ENCODE assay signal across 27 mouse cellular contexts in genomic region chr6:120042632-120043220, GRCm38 (mm10). TPM values are rescaled to one million over a fixed set of nuclear protein-coding genes. Genes with fewer than 3 reads are reported as not detected.
A peak's percentile ranks its signal among the peaks of the same experiment; 100 is the strongest.
DNase-seq lines count a peak whose midpoint lies in the region; ATAC-seq and TF ChIP-seq lines count a peak whose summit lies in the region.
"Had no signal": no experiment of that assay in that cellular context is flagged by ENCODE, and none has a peak within 500 bp of the region (broad histone marks: within the 10 kb centered on the region; RNA-seq: fewer than 3 reads in every experiment).

No protein-coding gene starts in this region.

- peaks cover 6% of the 10 kb centered on the region for H3K79me2 ChIP-seq in MEL (ENCODE audit: control insufficient read depth, insufficient read depth, low read length, poor library complexity)

- no peak for TF ChIP-seq POLR2A in MEL (IDR thresholded peaks at IDR 0.05; ENCODE audit: control insufficient read depth in 1 of 2, insufficient read depth in 1 of 2, low read depth in 1 of 2, low read length in 2 of 2, poor library complexity in 1 of 2)

- peaks cover 0 to 2% of the 10 kb centered on the region in 2 experiments; a peak in 2 of 4 replicates for H3K4me1 ChIP-seq in MEL (ENCODE audit: control insufficient read depth in 1 of 2, insufficient read depth in 2 of 2, low read length in 2 of 2)
- H3K4me1 ChIP-seq: heart, embryonic 10.5 days; hindbrain, embryonic 12.5 days had no signal

- no peaks in the 10 kb centered on the region for H3K9me3 ChIP-seq in MEL (replicated peaks; ENCODE audit: insufficient read depth, low read length)
- H3K9me3 ChIP-seq: heart, embryonic 10.5 days; hindbrain, embryonic 12.5 days had no signal

- no peak for TF ChIP-seq RAD21 in MEL (IDR thresholded peaks at IDR 0.05; ENCODE audit: low read depth, low read length)

- H3K27ac ChIP-seq in MEL (ENCODE audit: control insufficient read depth, low read depth, low read length) = no peak overlapping the region
- H3K27ac ChIP-seq in layer of hippocampus, adult 2 months = no peak overlapping the region
- H3K27ac ChIP-seq: heart, embryonic 10.5 days; hindbrain, embryonic 12.5 days had no signal

- H3K27me3 ChIP-seq in MEL (ENCODE audit: control insufficient read depth in 1 of 2, insufficient read depth in 2 of 2, low read length in 2 of 2) = no peaks in the 10 kb centered on the region
- H3K27me3 ChIP-seq: hindbrain, embryonic 12.5 days had no signal

- peaks cover 0 to 11% of the 10 kb centered on the region in 2 experiments; a peak in 2 of 4 replicates for H3K36me3 ChIP-seq in MEL (ENCODE audit: control insufficient read depth in 1 of 2, insufficient read depth in 2 of 2, low read length in 2 of 2)
- H3K36me3 ChIP-seq: heart, embryonic 10.5 days; hindbrain, embryonic 12.5 days had no signal

- peak; percentile 12 for DNase-seq in lung, postnatal 25 days (ENCODE audit: low spot score)
- DNase-seq in lung, postnatal 14 days = no peak
- peak; percentile 65 for DNase-seq in MEL (ENCODE audit: low read depth, low spot score)
- no peak for DNase-seq in layer of hippocampus, adult 2 months (ENCODE audit: low spot score in 2 of 2)
- no peak for DNase-seq in urinary bladder, postnatal 25 days (ENCODE audit: low spot score)
- DNase-seq in spleen, postnatal 14 days (ENCODE audit: low spot score in 2 of 2) = no peak
- DNase-seq: adrenal gland, adult 2 months; cerebellum, postnatal 14 days; embryo, embryonic 11 days; gastrocnemius, postnatal 25 days; kidney, adult 9 months; kidney, postnatal 25 days; left cerebral cortex, postnatal 4 days; lung, postnatal 4 days; right cerebral cortex, adult 18-20 months; thymus, adult 18-20 months had no signal

- TF ChIP-seq CTCF in MEL (IDR thresholded peaks at IDR 0.05 in 2 of 3, conservative IDR thresholded peaks at IDR 0.05 in 1 of 3; ENCODE audit: control insufficient read depth in 1 of 3, insufficient read depth in 1 of 3, low read depth in 2 of 3, low read length in 3 of 3, poor library complexity in 1 of 3, severe bottlenecking in 1 of 3) = no peak
- no peak for TF ChIP-seq CTCF in layer of hippocampus, adult 2 months (conservative IDR thresholded peaks at IDR 0.05)

- no peak overlapping the region for H3K9ac ChIP-seq in MEL (ENCODE audit: control insufficient read depth, low read depth, low read length, poor library complexity, severe bottlenecking)
- H3K9ac ChIP-seq: hindbrain, embryonic 12.5 days had no signal

- TF ChIP-seq EP300 in MEL (IDR thresholded peaks at IDR 0.05; ENCODE audit: low read depth in 1 of 2, low read length in 2 of 2) = peak in 1 of 2 experiments; percentile 53; a peak in 1 of 4 replicates

- H3K4me3 ChIP-seq in MEL (ENCODE audit: control insufficient read depth in 1 of 2, insufficient read depth in 1 of 2, low read depth in 2 of 2, low read length in 2 of 2) = no peak overlapping the region
- no peak overlapping the region for H3K4me3 ChIP-seq in layer of hippocampus, adult 2 months
- H3K4me3 ChIP-seq: heart, embryonic 10.5 days; hindbrain, embryonic 12.5 days had no signal

- peak; percentile 47 to 51 for ATAC-seq in hematopoietic stem cell, adult 5-6 weeks (replicated peaks in 1 of 2; ENCODE audit: insufficient read depth in 1 of 2, low FRiP score in 2 of 2, low TSS enrichment in 1 of 2, low read depth in 1 of 2, poor library complexity in 2 of 2, severe bottlenecking in 2 of 2)
- ATAC-seq: forebrain, embryonic 16.5 days; inflammation-experienced regulatory T-cells, adult 6 months had no signal

TF ChIP-seq in MEL, 35 proteins besides CTCF, POLR2A, EP300 and RAD21:
- TF ChIP-seq RCOR1 (IDR thresholded peaks at IDR 0.05; ENCODE audit: low read depth, low read length) (no peak), ZMIZ1 (IDR thresholded peaks at IDR 0.05; ENCODE audit: low read depth, low read length) (peak; percentile 65; the same call in 1 of the 2 replicates)

RNA-seq across cellular contexts. Expression of gene Wnk1, which starts 4.3 kb away (rescaled TPM):
- 31.6 and 39.0 TPM in 2 replicates for total RNA-seq in MEL (2012; rRNA removed)
- 100 to 1,000 TPM; 104 to 735 TPM for polyA plus RNA-seq in MEL (2012; ENCODE audit: insufficient read depth in 1 of 2, insufficient read length in 2 of 2, low read depth in 1 of 2, low replicate concordance in 2 of 2, missing spikeins in 1 of 2)
- total RNA-seq in hematopoietic stem cell, adult 5-6 weeks (2017) = 233 and 335 TPM in 2 replicates
- total RNA-seq in layer of hippocampus, adult 2 months (2021) = 100 to 1,000 TPM; 185 to 194 TPM

RNA-seq across cellular contexts. Expression of gene Ninj2, which starts 50.4 kb away (rescaled TPM):
- not detected in 2 replicates for total RNA-seq in MEL (2012; rRNA removed)
- under 1 TPM in 1 of 2 experiments, not detected in 1; 0.08 TPM for polyA plus RNA-seq in MEL (2012; ENCODE audit: insufficient read depth in 1 of 2, insufficient read length in 2 of 2, low read depth in 1 of 2, low replicate concordance in 2 of 2, missing spikeins in 1 of 2)
- total RNA-seq in hematopoietic stem cell, adult 5-6 weeks (2017) = not detected in 2 replicates
- total RNA-seq in layer of hippocampus, adult 2 months (2021) = under 1 TPM; 0.74 to 0.91 TPM
- total RNA-seq: adrenal gland, adult 2 months; gastrocnemius, postnatal 25 days; left cerebral cortex, postnatal 4 days; liver, adult 2 months had no signal
- polyA plus RNA-seq: adrenal gland, adult 2 months; brain, embryonic 14.5 days; forebrain, embryonic 16.5 days; heart, embryonic 10.5 days; heart, postnatal 0 days; hindbrain, embryonic 12.5 days; liver, adult 2 months; midbrain, embryonic 11.5 days; neural tube, embryonic 11.5 days; stomach, embryonic 14.5 days had no signal

Comparison
In these comparisons a context has a peak if more than half of its experiments do, and no peak if none do; other contexts are left out.
1. DNase-seq: peak in lung, postnatal 25 days (single experiment) and MEL (single experiment); none in lung, postnatal 14 days (single experiment), layer of hippocampus, adult 2 months (0 of 2), urinary bladder, postnatal 25 days (single experiment) and spleen, postnatal 14 days (0 of 2).